Mouse (Mus musculus): ENCODE data around the gene Ing2.

The Ing2 gene

DNA sequence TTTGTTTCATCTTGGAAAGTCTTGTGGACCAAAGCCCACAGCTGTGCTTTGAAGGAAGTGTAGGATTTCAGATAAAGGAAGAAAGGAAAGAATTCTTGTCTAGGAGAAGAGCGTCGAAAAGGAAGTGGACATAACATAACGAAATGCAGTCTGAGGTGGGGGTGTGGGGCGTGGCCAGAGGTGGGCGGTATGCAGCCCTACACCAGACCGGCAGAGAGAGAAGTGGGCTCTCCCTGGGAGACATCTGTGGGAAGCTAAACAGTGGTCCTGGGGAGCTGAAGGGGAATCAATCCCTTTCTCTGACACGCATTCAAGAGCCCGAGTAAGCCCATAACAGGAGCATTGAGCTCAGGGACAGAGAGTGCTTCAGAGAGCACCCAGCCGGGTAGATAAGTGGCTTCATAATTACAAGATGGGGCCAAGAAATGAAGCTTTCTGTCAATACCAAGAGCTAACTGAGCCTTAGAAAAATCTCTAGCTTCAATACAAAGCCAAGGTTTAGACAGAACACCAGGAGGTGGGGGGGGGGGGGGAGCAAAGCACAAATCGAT is 40.5 kb downstream of the Ing2 start:
- in situ Hi-C loops (cut with MboI; ENCODE audit: low pct_unique_long_range_greater_than_20kb in 1 of 2, low sequenced_read_pairs in 2 of 2, unreplicated experiment in 1 of 2): no loop called here

DNA sequence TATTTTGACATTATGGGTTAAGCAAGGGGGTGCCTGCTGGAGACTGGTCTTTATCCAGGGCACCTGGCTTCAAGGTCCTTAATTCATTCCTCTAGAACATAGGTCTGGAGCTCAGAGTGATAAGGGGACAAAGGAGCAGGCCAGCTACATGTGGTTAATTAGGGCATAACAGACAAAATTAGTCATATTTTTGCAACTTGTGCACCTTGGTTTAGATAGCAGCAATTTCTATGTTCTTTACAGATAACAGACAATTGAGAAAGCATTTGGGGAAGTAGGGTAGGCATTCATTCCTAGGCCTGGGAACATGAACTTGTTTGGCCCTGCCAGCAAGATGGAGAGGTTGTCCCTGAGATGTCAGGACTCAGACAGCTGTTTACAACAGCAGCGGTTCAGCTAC is 54.2 kb downstream of the Ing2 start:
- in situ Hi-C loops (cut with MboI; ENCODE audit: low pct_unique_long_range_greater_than_20kb in 1 of 2, low sequenced_read_pairs in 2 of 2, unreplicated experiment in 1 of 2): no loop called here
